Mouse (Mus musculus) neural tube, embryonic 12.5 days (tissue): ENCODE data around the gene Plekhf1. TPM values are rescaled to one million over a fixed set of nuclear protein-coding genes. Genes with fewer than 3 reads are reported as not detected.

Source experiments
- ATAC-seq: fragments of 200-750 bp; cut with Nextera tagmentation; 2 replicates; pipeline ENCODE4 v1.8.0; 2017; ENCODE audit warnings: low read depth, mild to moderate bottlenecking, moderate TSS enrichment, moderate library complexity; ENCODE audit not compliant: low FRiP score
- H3K27ac ChIP-seq: fragments of 300-500 bp; sonication (generic); 2 replicates; pipeline ENCODE4 v1.5.1; 2016
- H3K27me3 ChIP-seq: fragments of 300-500 bp; sonication (generic); replicated peaks from 2 replicates; pipeline ENCODE4 v1.6.1; 2016; ENCODE audit warnings: mild to moderate bottlenecking
- H3K36me3 ChIP-seq: fragments of 300-500 bp; sonication (generic); 2 replicates; pipeline ENCODE4 v1.6.1; 2016; ENCODE audit warnings: mild to moderate bottlenecking
- H3K4me1 ChIP-seq: fragments of 300-500 bp; sonication (generic); 2 replicates; pipeline ENCODE4 v1.6.1; 2016
- H3K4me2 ChIP-seq: fragments of 300-500 bp; sonication (generic); replicated peaks from 2 replicates; pipeline ENCODE4 v1.6.1; 2016; ENCODE audit warnings: mild to moderate bottlenecking
- H3K4me3 ChIP-seq: fragments of 300-500 bp; sonication (generic); 2 replicates; pipeline ENCODE4 v1.5.1; 2016
- H3K9ac ChIP-seq: fragments of 300-500 bp; sonication (generic); 2 replicates; pipeline ENCODE4 v1.6.1; 2016; ENCODE audit warnings: mild to moderate bottlenecking
- H3K9me3 ChIP-seq: fragments of 300-500 bp; sonication (generic); 2 replicates; pipeline ENCODE4 v1.6.1; 2016; ENCODE audit warnings: mild to moderate bottlenecking
- WGBS: fragments of 180-500 bp; shearing (Covaris S2); methylation state at CpG from one replicate; pipeline ENCODE4 v1.1.7; 2016; 5-methylcytosine and 5-hydroxymethylcytosine counted together
- polyA plus RNA-seq: library from polyadenylated mRNA; unstranded; fragments of >200 nt; fragmentation: Nextera tagmentation; extraction: Ambion mirVana; gene quantifications from 2 replicates; pipeline ENCODE4 v1.2.1, GENCODE M21; 2016

The Plekhf1 gene
- polyA plus RNA-seq, 1 experiment from 2014 or later, result 1.2 TPM

DNA sequence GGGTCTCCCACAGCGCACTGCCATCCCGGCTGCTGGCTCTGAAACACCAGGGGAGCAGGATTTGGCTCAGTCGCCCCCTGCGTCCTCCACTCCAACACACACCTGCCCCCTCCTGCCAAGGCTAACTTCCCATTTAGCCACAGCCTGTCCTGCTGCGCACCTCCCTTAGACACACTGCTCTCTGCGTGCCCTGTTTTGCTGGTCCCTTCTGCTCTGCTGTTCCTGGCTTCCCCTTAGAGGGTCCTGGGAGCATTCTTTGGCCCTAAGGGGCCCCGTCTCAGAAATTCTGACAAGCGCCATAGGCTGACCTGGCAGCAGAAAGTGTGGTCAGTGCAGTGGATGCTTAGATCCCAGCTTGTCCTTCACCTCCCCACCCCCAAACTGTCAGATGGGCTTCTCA lies 36.7 kb downstream of the Plekhf1 start:
- Histone ChIP-seq H3K4me1 (no peaks in the 10 kb centered on the region), H3K27me3 (no peaks in the 10 kb centered on the region), H3K36me3 (peaks cover 3% of the 10 kb centered on the region; the same call in 1 of the 2 replicates), H3K9ac (no peak overlapping the region), H3K4me3 (no peak overlapping the region), H3K27ac (no peak overlapping the region), H3K9me3 (no peaks in the 10 kb centered on the region), H3K4me2 (no peak overlapping the region)
- 70% methylated on average over 8 of the region's 8 CpGs for WGBS
- no peak for ATAC-seq

DNA sequence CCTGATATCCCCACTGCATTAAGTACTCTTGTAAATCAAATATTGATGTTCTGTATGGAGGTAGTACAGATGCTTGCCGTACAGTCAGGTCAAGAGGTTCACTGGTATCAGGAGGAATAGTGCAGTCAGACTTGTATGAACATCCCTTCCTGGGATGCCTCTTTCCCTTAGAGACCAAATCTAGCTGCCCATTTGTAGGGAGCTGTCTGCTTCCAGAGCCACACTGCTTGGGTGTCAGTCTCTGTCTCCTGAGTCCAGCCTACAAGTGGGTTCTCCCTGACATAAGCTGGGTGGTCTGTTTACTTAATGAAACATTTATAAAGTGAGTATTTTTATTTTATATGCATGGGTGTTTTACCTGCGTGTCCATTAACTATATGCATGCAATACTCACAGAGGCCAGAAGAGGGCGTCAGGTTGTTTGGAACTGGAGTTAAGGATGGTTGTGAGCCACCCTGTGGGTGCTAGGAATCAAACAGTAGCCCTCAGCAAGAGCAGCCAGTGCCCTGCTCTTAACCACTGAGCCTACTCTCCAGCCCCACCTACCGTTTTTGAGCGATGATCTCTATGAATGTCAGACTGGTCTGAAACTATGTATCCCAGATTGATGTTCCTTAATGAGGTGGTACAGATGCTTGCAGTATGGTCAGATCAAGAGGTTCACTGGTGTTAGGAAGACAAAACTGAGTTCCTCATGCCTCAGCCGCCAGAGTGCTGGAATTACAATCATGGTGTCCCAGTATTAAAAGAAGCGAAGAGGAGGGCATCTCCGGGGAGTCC lies 37.6 kb downstream of the Plekhf1 start:
- no peaks in the 10 kb centered on the region for H3K4me1 ChIP-seq

DNA sequence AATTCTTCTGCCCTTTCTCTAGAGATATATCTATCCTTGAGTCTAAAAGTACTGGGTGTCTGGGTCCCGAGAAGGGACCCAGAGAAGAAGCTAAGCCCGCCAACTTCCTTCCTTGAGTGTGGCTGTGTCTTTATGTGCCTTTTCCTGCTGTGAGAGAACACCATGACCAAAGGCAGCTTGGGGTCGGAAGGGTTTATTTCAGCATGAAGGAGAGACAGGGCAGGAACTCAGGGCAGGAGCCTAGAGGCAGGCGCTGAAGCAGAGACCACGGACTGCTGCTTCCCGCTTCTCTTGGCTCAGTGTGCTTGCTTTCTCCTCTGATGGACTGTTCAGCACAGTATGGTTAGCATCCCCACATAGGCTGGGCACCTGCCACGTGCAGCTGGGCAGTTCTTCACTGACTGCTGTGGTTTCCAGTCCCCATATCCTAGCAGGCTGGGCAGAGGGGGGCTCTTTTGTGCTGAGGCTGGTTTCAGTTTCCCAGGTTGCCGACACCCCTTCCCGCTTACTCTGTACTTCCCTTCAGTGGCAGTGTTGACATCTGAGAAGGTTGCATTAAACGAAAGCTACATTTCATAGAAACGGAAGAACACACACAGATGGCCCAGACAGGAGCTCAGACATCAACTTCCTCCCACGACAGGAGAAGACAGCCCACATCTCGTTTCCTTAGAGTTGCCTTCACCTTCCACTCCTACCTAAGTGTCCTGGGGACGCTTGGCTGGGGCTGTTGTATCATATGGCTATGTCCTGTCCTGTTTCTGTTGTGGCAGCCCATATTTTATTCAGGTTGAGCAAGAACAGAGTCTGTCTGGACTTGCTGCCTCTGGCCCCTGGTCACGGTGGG lies 38.5 kb downstream of the Plekhf1 start:
- no peak for ATAC-seq
- no peak overlapping the region for H3K27ac ChIP-seq
- no peak overlapping the region for H3K4me2 ChIP-seq
- H3K36me3 ChIP-seq, result no peaks in the 10 kb centered on the region; the same call in 1 of the 2 replicates
- H3K4me3 ChIP-seq, result no peak overlapping the region
- 82% methylated on average over 15 of the region's 15 CpGs for WGBS
- peaks cover 3% of the 10 kb centered on the region; the same call in 1 of the 2 replicates for H3K4me1 ChIP-seq
- no peaks in the 10 kb centered on the region for H3K9me3 ChIP-seq
- no peak overlapping the region for H3K9ac ChIP-seq
- no peaks in the 10 kb centered on the region for H3K27me3 ChIP-seq

More for the DNA sequence above, 37.6 kb downstream of the Plekhf1 start:
- Histone ChIP-seq H3K9ac (no peak overlapping the region), H3K9me3 (no peaks in the 10 kb centered on the region), H3K27me3 (no peaks in the 10 kb centered on the region), H3K4me3 (no peak overlapping the region), H3K27ac (no peak overlapping the region), H3K4me2 (no peak overlapping the region), H3K36me3 (peaks cover 3% of the 10 kb centered on the region; the same call in 1 of the 2 replicates)
- no peak for ATAC-seq
- WGBS, result 88% methylated on average over 8 of the region's 8 CpGs

DNA sequence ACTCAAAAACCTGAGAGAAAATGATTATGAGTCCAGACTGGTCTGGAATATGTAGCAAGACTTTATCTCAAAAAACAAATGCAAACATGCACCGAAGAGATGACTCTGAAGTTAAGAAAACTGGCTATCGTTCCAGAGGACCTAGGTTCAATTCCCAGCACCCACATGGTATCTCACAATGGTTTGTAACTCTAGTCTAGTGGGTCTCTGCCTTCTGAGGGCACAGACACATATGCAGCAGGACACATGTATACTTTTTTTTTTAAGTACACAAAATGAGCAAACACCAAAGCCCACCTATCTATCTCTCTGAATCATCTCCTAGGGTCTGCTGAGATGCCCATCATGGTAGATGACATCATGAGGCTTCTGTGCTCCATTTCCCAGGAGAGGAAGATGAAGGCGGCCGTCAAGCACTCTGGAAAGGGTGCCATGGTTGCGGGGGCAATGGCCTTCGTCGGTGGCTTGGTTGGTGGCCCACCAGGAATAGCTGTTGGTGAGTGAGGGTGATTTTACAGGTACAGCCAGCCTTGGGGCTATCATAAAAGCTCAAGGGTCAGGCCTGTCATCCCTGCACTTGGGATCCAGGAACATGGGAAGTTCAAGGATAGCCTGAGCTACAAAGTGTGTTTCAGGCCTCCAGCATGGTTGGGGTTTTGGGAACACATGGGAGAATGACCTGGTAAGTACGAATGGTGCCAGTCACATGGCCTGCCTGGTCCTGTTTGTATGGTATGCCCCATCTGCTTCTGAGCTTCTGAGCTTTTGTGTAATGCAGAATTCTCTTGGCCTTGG lies 39.3 kb downstream of the Plekhf1 start:
- 90% methylated on average over 8 of the region's 8 CpGs for WGBS
- no peaks in the 10 kb centered on the region for H3K27me3 ChIP-seq

DNA sequence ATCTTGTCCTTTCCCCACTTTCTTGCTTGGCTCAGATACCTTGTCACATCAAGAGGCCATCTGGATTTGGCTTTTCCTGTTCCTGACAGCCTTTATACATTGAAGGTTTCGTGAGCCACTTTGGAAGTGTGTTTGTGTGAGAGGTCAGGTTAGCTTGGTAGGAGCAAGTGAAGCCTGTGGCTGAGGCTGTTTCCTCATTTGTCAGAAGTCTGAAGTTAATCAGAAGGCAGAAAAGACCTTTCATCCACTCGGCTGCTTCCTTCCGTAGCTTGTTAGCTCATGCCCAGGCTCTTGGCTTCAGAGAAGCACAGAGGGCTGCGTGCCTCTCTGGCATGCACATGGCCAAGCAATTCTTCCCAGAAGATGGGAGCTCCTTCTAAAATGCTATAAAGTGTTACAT lies 40.0 kb downstream of the Plekhf1 start:
- Histone ChIP-seq H3K4me2 (no peak overlapping the region), H3K27ac (no peak overlapping the region), H3K9me3 (no peaks in the 10 kb centered on the region), H3K36me3 (no peaks in the 10 kb centered on the region; the same call in 1 of the 2 replicates), H3K27me3 (no peaks in the 10 kb centered on the region), H3K4me3 (no peak overlapping the region), H3K4me1 (peaks cover 12% of the 10 kb centered on the region), H3K9ac (no peak overlapping the region)
- ATAC-seq, result no peak
- WGBS, result 83% methylated on average over 4 of the region's 4 CpGs

More for the DNA sequence above, 39.3 kb downstream of the Plekhf1 start:
- Histone ChIP-seq H3K9ac (no peak overlapping the region), H3K4me1 (peaks cover 6% of the 10 kb centered on the region; the same call in 1 of the 2 replicates), H3K4me3 (no peak overlapping the region), H3K9me3 (no peaks in the 10 kb centered on the region), H3K27ac (no peak overlapping the region), H3K36me3 (no peaks in the 10 kb centered on the region; the same call in 1 of the 2 replicates), H3K4me2 (no peak overlapping the region)
- no peak for ATAC-seq

DNA sequence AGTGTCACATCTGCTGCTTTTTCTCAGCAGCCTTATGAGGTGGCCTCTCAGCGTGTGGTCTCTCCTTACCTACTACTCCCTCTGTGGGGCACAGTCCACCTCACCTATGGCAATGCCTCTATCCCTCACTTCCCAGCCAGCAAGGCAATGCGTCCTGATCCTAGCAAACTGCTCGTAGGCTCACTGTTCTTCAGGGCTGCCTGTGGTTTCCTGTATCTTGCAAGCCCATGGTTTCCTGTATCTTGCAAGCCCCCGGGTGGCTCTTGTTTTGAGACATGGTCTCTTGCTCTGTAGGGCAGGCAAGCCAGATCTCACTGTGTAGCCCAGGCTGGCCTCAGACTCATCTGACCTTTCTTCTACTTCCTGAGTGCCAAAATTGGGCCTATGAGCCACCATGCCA lies 41.0 kb downstream of the Plekhf1 start:
- Histone ChIP-seq H3K27me3 (no peaks in the 10 kb centered on the region), H3K4me3 (no peak overlapping the region), H3K27ac (no peak overlapping the region), H3K36me3 (no peaks in the 10 kb centered on the region; the same call in 1 of the 2 replicates), H3K4me1 (peaks cover 14% of the 10 kb centered on the region), H3K4me2 (no peak overlapping the region), H3K9ac (no peak overlapping the region), H3K9me3 (no peaks in the 10 kb centered on the region)
- WGBS, result 71% methylated on average over 4 of the region's 4 CpGs
- no peak for ATAC-seq

DNA sequence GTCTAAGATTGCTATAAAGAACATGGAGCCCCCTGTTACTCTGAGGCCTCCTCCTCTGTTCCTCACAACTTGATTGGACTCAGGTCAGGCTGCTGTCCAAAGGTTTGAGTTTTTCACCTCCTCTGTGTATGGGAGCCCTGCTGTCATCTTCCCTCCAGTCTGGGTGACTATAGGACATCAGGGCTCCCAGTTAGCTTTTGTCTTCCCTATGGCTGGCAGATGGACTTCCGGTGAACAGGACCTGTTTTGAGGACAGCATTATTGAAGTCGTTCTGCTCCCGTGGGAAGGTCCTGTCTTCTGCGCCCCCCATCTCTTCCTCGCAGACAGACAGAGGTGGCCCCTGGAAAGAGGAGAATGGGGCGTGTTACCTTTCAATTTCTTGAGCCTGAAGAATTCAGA lies 43.0 kb downstream of the Plekhf1 start:
- H3K9ac ChIP-seq, result no peak overlapping the region
- H3K4me2 ChIP-seq, result no peak overlapping the region
- 89% methylated on average over 6 of the region's 6 CpGs for WGBS

DNA sequence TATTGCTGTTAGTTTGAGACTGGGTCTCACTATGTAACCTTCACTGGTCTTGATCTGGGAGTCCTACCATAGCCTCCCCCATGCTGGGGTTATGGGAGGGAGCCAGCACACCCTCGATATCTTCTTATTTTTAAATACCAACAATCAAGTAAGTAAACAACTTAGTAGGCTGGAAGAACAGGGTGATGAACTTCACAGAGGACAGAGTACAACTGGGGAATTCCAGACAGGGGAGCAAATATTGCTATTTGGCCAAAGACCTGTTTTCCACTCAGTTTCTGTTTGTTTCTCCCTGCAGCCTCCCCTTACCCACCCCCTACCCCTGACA lies 43.4 kb downstream of the Plekhf1 start:
- H3K9ac ChIP-seq, result no peak overlapping the region
- H3K4me1 ChIP-seq, result peaks cover 14% of the 10 kb centered on the region
- no peak overlapping the region for H3K27ac ChIP-seq
- WGBS, result 69% methylated on average over 1 of the region's 1 CpGs
- H3K9me3 ChIP-seq, result no peaks in the 10 kb centered on the region
- H3K36me3 ChIP-seq, result no peaks in the 10 kb centered on the region
- 0 out of 2 replicates have a peak overlapping the region, but pooled peaks have one; percentile 54 for H3K4me3 ChIP-seq
- H3K27me3 ChIP-seq, result no peaks in the 10 kb centered on the region
- no peak for ATAC-seq
- H3K4me2 ChIP-seq, result peak overlapping the region; percentile 89

More for the DNA sequence above, 43.0 kb downstream of the Plekhf1 start:
- H3K4me1 ChIP-seq, result peaks cover 14% of the 10 kb centered on the region
- H3K27me3 ChIP-seq, result no peaks in the 10 kb centered on the region
- H3K36me3 ChIP-seq, result no peaks in the 10 kb centered on the region
- no peak for ATAC-seq
- H3K9me3 ChIP-seq, result no peaks in the 10 kb centered on the region
- H3K4me3 ChIP-seq, result no peak overlapping the region
- H3K27ac ChIP-seq, result no peak overlapping the region

DNA sequence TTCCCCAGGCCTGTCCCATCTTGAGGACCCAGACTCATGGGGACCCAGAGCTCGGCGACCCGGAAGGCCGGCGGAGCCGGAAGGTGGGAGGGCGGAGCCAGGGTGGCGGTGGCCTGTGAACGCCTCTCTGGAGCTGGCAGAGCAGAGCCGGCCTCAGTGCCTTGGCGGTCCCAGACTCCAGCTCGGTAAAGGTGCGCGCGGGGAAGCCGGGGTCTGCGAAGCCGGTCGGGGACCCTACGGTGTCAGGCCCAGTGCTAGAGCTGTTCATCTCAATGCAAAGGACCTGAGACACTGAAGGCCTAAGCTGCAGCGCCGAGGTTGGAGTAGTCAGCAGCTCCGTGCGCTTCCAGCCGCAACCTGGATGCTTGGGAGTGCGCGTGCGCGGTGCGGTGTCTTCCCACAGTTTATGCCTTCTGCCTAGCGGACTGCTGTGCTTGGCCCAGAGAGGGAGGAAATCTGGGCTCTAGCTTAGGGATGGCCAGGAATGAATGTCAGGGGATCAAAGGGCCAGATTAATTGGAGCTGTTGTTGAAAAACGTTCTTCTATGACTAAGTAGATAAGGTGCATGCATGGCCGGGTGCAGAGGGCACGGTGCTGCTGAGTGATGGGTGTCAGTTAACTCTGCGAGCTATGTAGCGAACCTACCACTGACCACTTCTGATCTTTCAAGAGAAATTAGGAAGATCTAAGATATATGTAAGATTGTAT lies 44.0 kb downstream of the Plekhf1 start:
- 6% methylated on average over 36 of the region's 36 CpGs for WGBS
- Histone ChIP-seq H3K4me1 (peaks cover 14% of the 10 kb centered on the region), H3K27me3 (no peaks in the 10 kb centered on the region), H3K4me2 (peak overlapping the region; percentile 89), H3K9me3 (no peaks in the 10 kb centered on the region), H3K36me3 (no peaks in the 10 kb centered on the region), H3K9ac (peak overlapping the region; percentile 69), H3K27ac (peak overlapping the region; percentile 81), H3K4me3 (peak overlapping the region; percentile 54)
- peak; percentile 92 for ATAC-seq

DNA sequence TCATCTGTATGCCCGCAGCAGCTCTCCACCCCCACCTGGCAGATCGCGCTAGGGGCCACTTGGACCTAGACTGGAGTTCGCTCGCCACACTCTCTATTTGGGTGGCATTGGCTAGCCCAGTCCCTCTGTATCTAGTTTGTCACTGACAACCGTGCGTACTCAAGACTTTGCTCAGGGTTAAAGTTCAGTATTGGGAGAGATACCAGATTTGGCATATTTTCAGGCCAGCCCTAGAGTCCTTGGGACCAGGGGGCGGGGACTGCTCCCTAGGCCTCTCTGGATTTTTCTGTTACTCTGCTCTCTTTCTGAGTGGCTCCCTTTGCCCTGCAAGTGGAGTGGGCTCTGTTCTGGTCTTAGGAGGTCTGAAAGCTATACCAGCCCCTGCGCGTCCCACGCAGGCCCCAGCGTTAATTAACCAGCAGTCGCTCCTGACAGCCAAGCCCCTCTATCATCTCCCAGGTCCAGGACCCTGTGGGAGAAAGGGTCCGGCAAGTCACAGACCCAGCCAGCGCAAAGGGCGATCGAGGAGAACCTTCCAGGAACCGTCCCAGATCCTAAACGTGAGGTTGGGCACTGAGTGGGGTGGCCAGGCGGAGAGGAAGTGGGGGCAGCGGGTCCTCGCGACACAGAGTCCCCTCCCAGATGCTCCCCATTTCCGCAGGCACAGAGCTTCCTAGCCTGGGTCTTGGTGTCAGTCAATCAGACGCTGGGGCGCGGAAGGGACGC lies 44.7 kb downstream of the Plekhf1 start, which contains the start of gene 1600014C10Rik:
1600014C10Rik (plus strand) TSS at position 256 of the 726 bp plus-strand sequence.
- peak; percentile 44 for ATAC-seq
- Histone ChIP-seq H3K27ac (peak within 1 kb of the TSS; percentile 81), H3K9ac (peak within 1 kb of the TSS; percentile 69), H3K4me3 (peak within 1 kb of the TSS; percentile 54), H3K36me3 (no peaks in the 10 kb centered on the region), H3K4me1 (peaks cover 14% of the 10 kb centered on the region), H3K4me2 (peak within 1 kb of the TSS; percentile 89), H3K27me3 (no peaks in the 10 kb centered on the region), H3K9me3 (no peaks in the 10 kb centered on the region)
- WGBS, result 4% methylated on average over 28 of the region's 28 CpGs

DNA sequence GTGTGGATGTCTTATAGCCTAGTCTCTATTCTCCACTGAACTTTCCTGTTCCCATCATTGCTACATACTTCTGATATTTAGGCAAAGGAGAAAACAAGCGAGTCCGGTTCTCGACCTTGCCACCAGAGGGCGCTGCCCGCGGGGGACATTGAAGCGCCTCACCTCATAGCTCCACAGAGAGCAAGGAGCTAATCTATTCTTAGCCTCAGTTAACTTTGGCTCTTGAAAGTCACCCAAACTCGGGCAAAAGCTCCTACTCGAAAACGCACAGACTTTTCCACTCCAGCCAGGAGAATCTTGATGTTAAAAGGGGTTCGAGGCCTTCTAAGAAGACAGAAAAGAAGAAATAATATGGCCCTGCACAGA lies 45.2 kb downstream of the Plekhf1 start:
- Histone ChIP-seq H3K27me3 (no peaks in the 10 kb centered on the region), H3K9ac (no peak overlapping the region), H3K4me3 (peak overlapping the region; percentile 54; the same call in 1 of the 2 replicates), H3K36me3 (no peaks in the 10 kb centered on the region), H3K9me3 (no peaks in the 10 kb centered on the region), H3K4me1 (peaks cover 14% of the 10 kb centered on the region), H3K4me2 (peak overlapping the region; percentile 89), H3K27ac (no peak overlapping the region)
- peak; percentile 32; the same call in 1 of the 2 replicates for ATAC-seq
- WGBS, result under 1% methylated on average over 11 of the region's 11 CpGs
